Mouse (Mus musculus): Measurements from ENCODE around the gene Cntnap5a. TPM values are rescaled to one million over a fixed set of nuclear protein-coding genes. Genes with fewer than 3 reads are reported as not detected.

Gene Cntnap5a
- polyA plus RNA-seq, 1 experiment from 2014 or later, result not detected

GRCm38 (mm10) chr1:116192299-116192698 lies 507.7 kb downstream of the Cntnap5a start:
- 90% methylated on average over 2 of the region's 2 CpGs for WGBS
- no peak overlapping the region for H3K4me3 ChIP-seq (replicated peaks; ENCODE audit: low read depth, low read length)
- no peaks in the 10 kb centered on the region for H3K27me3 ChIP-seq (ENCODE audit: insufficient read depth, low read length)
- no peaks in the 10 kb centered on the region for H3K9me3 ChIP-seq (replicated peaks; ENCODE audit: low read length)
- H3K9ac ChIP-seq (ENCODE audit: low read depth, low read length), result no peak overlapping the region
- no peaks in the 10 kb centered on the region for H3K36me3 ChIP-seq (ENCODE audit: insufficient read depth, low read length)
- ATAC-seq (replicated peaks; ENCODE audit: low FRiP score, low read depth), result no peak
- no peak for TF ChIP-seq CTCF (IDR thresholded peaks at IDR 0.05; ENCODE audit: low read depth)
- H3K4me2 ChIP-seq (ENCODE audit: low read length), result no peak overlapping the region
- no peak overlapping the region for H3K27ac ChIP-seq
- no peaks in the 10 kb centered on the region for H3K4me1 ChIP-seq (replicated peaks; ENCODE audit: insufficient read depth, low read length)
- no peak for DNase-seq (ENCODE audit: low spot score)

- no peaks in the 10 kb centered on the region for H3K27me3 ChIP-seq (ENCODE audit: insufficient read depth, low read length)
Measured at GRCm38 (mm10) chr1:116216883-116217282, 532.3 kb downstream of the Cntnap5a start.

GRCm38 (mm10) chr1:116240538-116240937 lies 556.0 kb downstream of the Cntnap5a start:
- H3K4me1 ChIP-seq (replicated peaks; ENCODE audit: insufficient read depth, low read length), result no peaks in the 10 kb centered on the region
- no peak for ATAC-seq (replicated peaks; ENCODE audit: low FRiP score, low read depth)
- H3K9me3 ChIP-seq (replicated peaks; ENCODE audit: low read length), result no peaks in the 10 kb centered on the region
- no peak overlapping the region for H3K27ac ChIP-seq
- no peak for DNase-seq (ENCODE audit: low spot score)
- no peaks in the 10 kb centered on the region for H3K27me3 ChIP-seq (ENCODE audit: insufficient read depth, low read length)
- TF ChIP-seq CTCF (IDR thresholded peaks at IDR 0.05; ENCODE audit: low read depth), result no peak
- no peaks in the 10 kb centered on the region for H3K36me3 ChIP-seq (ENCODE audit: insufficient read depth, low read length)
- no peak overlapping the region for H3K4me3 ChIP-seq (replicated peaks; ENCODE audit: low read depth, low read length)
- H3K9ac ChIP-seq (ENCODE audit: low read depth, low read length), result no peak overlapping the region
- H3K4me2 ChIP-seq (ENCODE audit: low read length), result no peak overlapping the region

More at GRCm38 (mm10) chr1:116216883-116217282, 532.3 kb downstream of the Cntnap5a start:
- Histone ChIP-seq H3K4me2 (ENCODE audit: low read length) (no peak overlapping the region), H3K4me3 (replicated peaks; ENCODE audit: low read depth, low read length) (no peak overlapping the region), H3K9ac (ENCODE audit: low read depth, low read length) (no peak overlapping the region), H3K27ac (no peak overlapping the region), H3K9me3 (replicated peaks; ENCODE audit: low read length) (no peaks in the 10 kb centered on the region), H3K4me1 (replicated peaks; ENCODE audit: insufficient read depth, low read length) (no peaks in the 10 kb centered on the region), H3K36me3 (ENCODE audit: insufficient read depth, low read length) (no peaks in the 10 kb centered on the region)
- TF ChIP-seq CTCF (IDR thresholded peaks at IDR 0.05; ENCODE audit: low read depth), result no peak
- DNase-seq (ENCODE audit: low spot score) (no peak), ATAC-seq (replicated peaks; ENCODE audit: low FRiP score, low read depth) (no peak)

GRCm38 (mm10) chr1:116243856-116244255 lies 559.3 kb downstream of the Cntnap5a start:
- WGBS, result 56% methylated on average over 2 of the region's 2 CpGs
- no peaks in the 10 kb centered on the region for H3K36me3 ChIP-seq (ENCODE audit: insufficient read depth, low read length)
- H3K4me3 ChIP-seq (replicated peaks; ENCODE audit: low read depth, low read length), result no peak overlapping the region
- no peaks in the 10 kb centered on the region for H3K4me1 ChIP-seq (replicated peaks; ENCODE audit: insufficient read depth, low read length)
- ATAC-seq (replicated peaks; ENCODE audit: low FRiP score, low read depth) (no peak), DNase-seq (ENCODE audit: low spot score) (peak; percentile 4)
- H3K9me3 ChIP-seq (replicated peaks; ENCODE audit: low read length), result no peaks in the 10 kb centered on the region
- H3K27me3 ChIP-seq (ENCODE audit: insufficient read depth, low read length), result no peaks in the 10 kb centered on the region
- TF ChIP-seq CTCF (IDR thresholded peaks at IDR 0.05; ENCODE audit: low read depth), result no peak
- H3K4me2 ChIP-seq (ENCODE audit: low read length), result no peak overlapping the region
- H3K27ac ChIP-seq, result no peak overlapping the region
- H3K9ac ChIP-seq (ENCODE audit: low read depth, low read length), result no peak overlapping the region

- H3K4me1 ChIP-seq (replicated peaks; ENCODE audit: insufficient read depth, low read length), result no peaks in the 10 kb centered on the region
- no peak overlapping the region for H3K27ac ChIP-seq
- H3K9ac ChIP-seq (ENCODE audit: low read depth, low read length), result no peak overlapping the region
- ATAC-seq (replicated peaks; ENCODE audit: low FRiP score, low read depth), result no peak
- H3K4me2 ChIP-seq (ENCODE audit: low read length), result no peak overlapping the region
- no peaks in the 10 kb centered on the region for H3K36me3 ChIP-seq (ENCODE audit: insufficient read depth, low read length)
- no peaks in the 10 kb centered on the region for H3K27me3 ChIP-seq (ENCODE audit: insufficient read depth, low read length)
- no peak overlapping the region for H3K4me3 ChIP-seq (replicated peaks; ENCODE audit: low read depth, low read length)
- TF ChIP-seq CTCF (IDR thresholded peaks at IDR 0.05; ENCODE audit: low read depth), result no peak
- H3K9me3 ChIP-seq (replicated peaks; ENCODE audit: low read length), result no peaks in the 10 kb centered on the region
- no peak for DNase-seq (ENCODE audit: low spot score)
Measured at GRCm38 (mm10) chr1:116281144-116281543, 596.6 kb downstream of the Cntnap5a start.

- no peaks in the 10 kb centered on the region for H3K9me3 ChIP-seq (replicated peaks; ENCODE audit: low read length)
- no peak overlapping the region for H3K9ac ChIP-seq (ENCODE audit: low read depth, low read length)
- no peaks in the 10 kb centered on the region for H3K4me1 ChIP-seq (replicated peaks; ENCODE audit: insufficient read depth, low read length)
- TF ChIP-seq CTCF (IDR thresholded peaks at IDR 0.05; ENCODE audit: low read depth), result no peak
- WGBS, result 30% methylated on average over 1 of the region's 1 CpGs
- DNase-seq (ENCODE audit: low spot score) (peak; percentile 6), ATAC-seq (replicated peaks; ENCODE audit: low FRiP score, low read depth) (no peak)
- no peak overlapping the region for H3K27ac ChIP-seq
- no peak overlapping the region for H3K4me2 ChIP-seq (ENCODE audit: low read length)
- H3K27me3 ChIP-seq (ENCODE audit: insufficient read depth, low read length), result no peaks in the 10 kb centered on the region
- H3K36me3 ChIP-seq (ENCODE audit: insufficient read depth, low read length), result no peaks in the 10 kb centered on the region
- H3K4me3 ChIP-seq (replicated peaks; ENCODE audit: low read depth, low read length), result no peak overlapping the region
Measured at GRCm38 (mm10) chr1:116283968-116284367, 599.4 kb downstream of the Cntnap5a start.

- H3K4me3 ChIP-seq (replicated peaks; ENCODE audit: low read depth, low read length), result no peak overlapping the region
- WGBS, result 56% methylated on average over 3 of the region's 3 CpGs
- no peaks in the 10 kb centered on the region for H3K36me3 ChIP-seq (ENCODE audit: insufficient read depth, low read length)
- no peak for ATAC-seq (replicated peaks; ENCODE audit: low FRiP score, low read depth)
- H3K27me3 ChIP-seq (ENCODE audit: insufficient read depth, low read length), result no peaks in the 10 kb centered on the region
- no peak overlapping the region for H3K27ac ChIP-seq
- H3K9ac ChIP-seq (ENCODE audit: low read depth, low read length), result no peak overlapping the region
- DNase-seq (ENCODE audit: low spot score), result peak; percentile 3
- H3K4me2 ChIP-seq (ENCODE audit: low read length), result no peak overlapping the region
- no peak for TF ChIP-seq CTCF (IDR thresholded peaks at IDR 0.05; ENCODE audit: low read depth)
- H3K4me1 ChIP-seq (replicated peaks; ENCODE audit: insufficient read depth, low read length), result no peaks in the 10 kb centered on the region
- H3K9me3 ChIP-seq (replicated peaks; ENCODE audit: low read length), result no peaks in the 10 kb centered on the region
Measured at GRCm38 (mm10) chr1:116306555-116306954, 622.0 kb downstream of the Cntnap5a start.
